Mouse (Mus musculus): ENCODE data around the gene Arid4b. TPM values are rescaled to one million over a fixed set of nuclear protein-coding genes. Genes with fewer than 3 reads are reported as not detected.

The Arid4b gene
- polyA plus RNA-seq, 1 experiment, result 3.2 TPM

GRCm38 (mm10) chr13:14043851-14044250 is 19.2 kb upstream of the Arid4b start:
- Histone ChIP-seq H3K27me3 (ENCODE audit: control insufficient read depth, insufficient read depth, insufficient read length) (no peaks in the 10 kb centered on the region), H3K79me2 (ENCODE audit: control insufficient read depth, insufficient read depth) (peaks cover 4% of the 10 kb centered on the region), H3K79me3 (ENCODE audit: low read depth) (peaks cover 3% of the 10 kb centered on the region), H3K4me3 (ENCODE audit: insufficient read depth, poor library complexity, severe bottlenecking) (no peak overlapping the region), H3ac (ENCODE audit: control insufficient read depth, insufficient read length, low read depth) (no peak overlapping the region), H3K36me3 (ENCODE audit: control insufficient read depth, insufficient read depth) (peaks cover 6% of the 10 kb centered on the region)
- TF ChIP-seq CTCF (IDR thresholded peaks at IDR 0.05; ENCODE audit: control insufficient read depth, insufficient read depth, insufficient read length), result no peak
- no peak for TF ChIP-seq CEBPB (IDR thresholded peaks at IDR 0.05; ENCODE audit: low read depth)
- no peak for TF ChIP-seq MYOD1 (IDR thresholded peaks at IDR 0.05; ENCODE audit: control insufficient read depth, insufficient read length, low read depth)
- TF ChIP-seq MYOG (IDR thresholded peaks at IDR 0.05; ENCODE audit: control insufficient read depth, extremely low read depth, insufficient read length), result no peak
- no peak for TF ChIP-seq MAX (IDR thresholded peaks at IDR 0.05)
- TF ChIP-seq USF1 (IDR thresholded peaks at IDR 0.05; ENCODE audit: low read depth), result no peak
- TF ChIP-seq FOSL1 (IDR thresholded peaks at IDR 0.05; ENCODE audit: insufficient read depth, low read length, poor library complexity, severe bottlenecking), result no peak

GRCm38 (mm10) chr13:14044521-14044920 is 18.5 kb upstream of the Arid4b start:
- Histone ChIP-seq H3K36me3 (ENCODE audit: control insufficient read depth, insufficient read depth) (peaks cover 13% of the 10 kb centered on the region), H3K79me3 (ENCODE audit: low read depth) (no peaks in the 10 kb centered on the region), H3K27me3 (ENCODE audit: control insufficient read depth, insufficient read depth, insufficient read length) (no peaks in the 10 kb centered on the region), H3K4me3 (ENCODE audit: insufficient read depth, poor library complexity, severe bottlenecking) (no peak overlapping the region), H3ac (ENCODE audit: control insufficient read depth, insufficient read length, low read depth) (no peak overlapping the region), H3K79me2 (ENCODE audit: control insufficient read depth, insufficient read depth) (no peaks in the 10 kb centered on the region)
- TF ChIP-seq FOSL1 (IDR thresholded peaks at IDR 0.05; ENCODE audit: insufficient read depth, low read length, poor library complexity, severe bottlenecking) (no peak), MYOD1 (IDR thresholded peaks at IDR 0.05; ENCODE audit: control insufficient read depth, insufficient read length, low read depth) (no peak), MAX (IDR thresholded peaks at IDR 0.05) (no peak), USF1 (IDR thresholded peaks at IDR 0.05; ENCODE audit: low read depth) (no peak), CEBPB (IDR thresholded peaks at IDR 0.05; ENCODE audit: low read depth) (no peak), MYOG (IDR thresholded peaks at IDR 0.05; ENCODE audit: control insufficient read depth, extremely low read depth, insufficient read length) (no peak), CTCF (IDR thresholded peaks at IDR 0.05; ENCODE audit: control insufficient read depth, insufficient read depth, insufficient read length) (no peak)

- Histone ChIP-seq H3K79me2 (ENCODE audit: control insufficient read depth, insufficient read depth) (no peaks in the 10 kb centered on the region), H3K4me3 (ENCODE audit: insufficient read depth, poor library complexity, severe bottlenecking) (no peak overlapping the region), H3K79me3 (ENCODE audit: low read depth) (no peaks in the 10 kb centered on the region), H3K36me3 (ENCODE audit: control insufficient read depth, insufficient read depth) (peaks cover 49% of the 10 kb centered on the region), H3K27me3 (ENCODE audit: control insufficient read depth, insufficient read depth, insufficient read length) (no peaks in the 10 kb centered on the region), H3ac (ENCODE audit: control insufficient read depth, insufficient read length, low read depth) (no peak overlapping the region)
- TF ChIP-seq MAX (IDR thresholded peaks at IDR 0.05) (no peak), MYOG (IDR thresholded peaks at IDR 0.05; ENCODE audit: control insufficient read depth, extremely low read depth, insufficient read length) (no peak), FOSL1 (IDR thresholded peaks at IDR 0.05; ENCODE audit: insufficient read depth, low read length, poor library complexity, severe bottlenecking) (no peak), CTCF (IDR thresholded peaks at IDR 0.05; ENCODE audit: control insufficient read depth, insufficient read depth, insufficient read length) (no peak), MYOD1 (IDR thresholded peaks at IDR 0.05; ENCODE audit: control insufficient read depth, insufficient read length, low read depth) (no peak), USF1 (IDR thresholded peaks at IDR 0.05; ENCODE audit: low read depth) (no peak), CEBPB (IDR thresholded peaks at IDR 0.05; ENCODE audit: low read depth) (no peak)
Observed at GRCm38 (mm10) chr13:14049878-14050277, 13.2 kb upstream of the Arid4b start.

DNA sequence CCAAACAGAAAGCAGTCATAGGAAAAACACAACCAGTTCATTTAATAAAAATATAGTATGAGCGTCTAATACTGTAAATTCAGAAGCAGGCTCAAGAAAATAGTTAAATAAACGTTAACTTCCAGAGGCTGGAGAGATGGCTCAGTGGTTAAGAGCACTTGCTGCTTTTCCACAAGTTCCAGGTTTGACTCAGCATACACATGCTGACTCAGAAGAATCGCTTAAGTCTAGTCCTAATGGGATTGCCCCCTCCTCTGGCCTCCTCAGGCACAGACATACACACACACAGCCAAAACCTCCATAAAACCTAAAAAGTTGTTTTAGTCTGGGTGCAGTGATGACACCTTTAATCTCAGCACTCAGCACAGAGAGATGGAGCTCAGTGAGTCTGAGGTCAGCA is 6.2 kb upstream of the Arid4b start:
- H3K27me3 ChIP-seq (ENCODE audit: control insufficient read depth, insufficient read depth, insufficient read length), result no peaks in the 10 kb centered on the region
- no peak overlapping the region for H3ac ChIP-seq (ENCODE audit: control insufficient read depth, insufficient read length, low read depth)
- H3K79me3 ChIP-seq (ENCODE audit: low read depth), result peaks cover 22% of the 10 kb centered on the region
- H3K4me3 ChIP-seq (ENCODE audit: insufficient read depth, poor library complexity, severe bottlenecking), result no peak overlapping the region
- no peak for TF ChIP-seq CEBPB (IDR thresholded peaks at IDR 0.05; ENCODE audit: low read depth)
- no peak for TF ChIP-seq MAX (IDR thresholded peaks at IDR 0.05)
- H3K79me2 ChIP-seq (ENCODE audit: control insufficient read depth, insufficient read depth), result peaks cover 32% of the 10 kb centered on the region
- H3K36me3 ChIP-seq (ENCODE audit: control insufficient read depth, insufficient read depth), result peaks cover 50% of the 10 kb centered on the region

DNA sequence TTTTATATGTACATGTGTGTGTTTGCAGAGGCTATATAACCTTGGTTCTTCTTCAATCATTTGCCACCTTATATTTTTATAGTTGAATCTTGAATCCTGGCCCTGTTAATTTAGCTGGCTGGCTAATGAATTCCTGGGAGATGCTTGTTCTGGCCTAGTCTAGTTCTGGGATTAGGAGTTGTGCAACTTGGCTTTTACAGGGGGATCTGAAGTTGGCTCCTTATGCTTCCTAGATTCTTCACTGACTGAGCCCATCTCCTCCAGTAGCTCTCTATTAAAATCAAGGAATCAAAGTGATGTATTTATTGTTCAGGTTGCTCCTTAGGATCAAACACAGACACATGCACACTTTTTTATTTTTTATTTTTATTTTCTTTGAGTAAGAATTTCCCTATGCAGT is 3.5 kb upstream of the Arid4b start:
- H3K27me3 ChIP-seq (ENCODE audit: control insufficient read depth, insufficient read depth, insufficient read length), result no peaks in the 10 kb centered on the region
- no peak overlapping the region for H3K4me3 ChIP-seq (ENCODE audit: insufficient read depth, poor library complexity, severe bottlenecking)
- H3ac ChIP-seq (ENCODE audit: control insufficient read depth, insufficient read length, low read depth), result no peak overlapping the region
- TF ChIP-seq CEBPB (IDR thresholded peaks at IDR 0.05; ENCODE audit: low read depth), result no peak
- TF ChIP-seq MYOG (IDR thresholded peaks at IDR 0.05; ENCODE audit: control insufficient read depth, extremely low read depth, insufficient read length), result no peak
- TF ChIP-seq CTCF (IDR thresholded peaks at IDR 0.05; ENCODE audit: control insufficient read depth, insufficient read depth, insufficient read length), result no peak
- TF ChIP-seq MAX (IDR thresholded peaks at IDR 0.05), result no peak
- TF ChIP-seq USF1 (IDR thresholded peaks at IDR 0.05; ENCODE audit: low read depth), result no peak
- TF ChIP-seq MYOD1 (IDR thresholded peaks at IDR 0.05; ENCODE audit: control insufficient read depth, insufficient read length, low read depth), result no peak
- no peak for TF ChIP-seq FOSL1 (IDR thresholded peaks at IDR 0.05; ENCODE audit: insufficient read depth, low read length, poor library complexity, severe bottlenecking)
- H3K36me3 ChIP-seq (ENCODE audit: control insufficient read depth, insufficient read depth), result peaks cover 23% of the 10 kb centered on the region
- peaks cover 52% of the 10 kb centered on the region for H3K79me2 ChIP-seq (ENCODE audit: control insufficient read depth, insufficient read depth)
- H3K79me3 ChIP-seq (ENCODE audit: low read depth), result peaks cover 33% of the 10 kb centered on the region
